Mouse (Mus musculus): Measurements from ENCODE around the gene Dlg4.

DNA sequence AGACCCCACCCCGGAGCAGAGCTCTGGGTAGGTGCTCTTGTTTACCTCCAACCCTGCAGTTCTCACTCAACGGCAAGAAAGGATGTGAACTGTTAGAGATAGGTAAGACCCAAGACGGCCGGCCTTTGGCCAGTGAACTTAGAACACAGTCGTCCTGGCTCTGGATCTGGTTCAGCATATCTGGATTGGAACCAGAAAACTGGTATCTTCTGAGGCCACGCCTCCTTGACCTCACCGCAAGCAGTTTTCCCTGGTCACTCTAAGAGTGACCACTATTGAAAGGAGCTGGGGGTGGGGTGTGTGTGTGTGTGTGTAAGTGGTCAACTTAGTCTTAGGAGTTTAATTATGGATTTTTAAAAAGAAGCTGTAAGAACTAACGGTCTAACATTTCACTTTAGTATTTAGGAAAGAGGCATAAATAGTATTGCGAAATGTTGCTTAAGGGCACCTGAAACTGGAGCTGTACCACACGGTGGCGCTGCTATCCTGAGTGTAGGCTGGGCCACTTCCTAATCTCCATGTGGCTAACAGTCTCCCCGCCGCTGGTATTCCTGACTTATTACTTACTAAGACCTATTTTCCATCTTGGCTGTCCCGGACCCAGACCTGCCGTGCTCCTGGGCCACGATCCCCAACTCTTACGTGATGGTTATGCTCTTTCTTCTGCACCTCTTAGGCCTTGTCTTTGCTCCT lies 57.8 kb downstream of the Dlg4 start:
- TF ChIP-seq CTCF (conservative IDR thresholded peaks at IDR 0.05; ENCODE audit: insufficient read depth, insufficient read length, low read depth, low read length), result peak; percentile 97
- no peak for TF ChIP-seq POLR2A (IDR thresholded peaks at IDR 0.05; ENCODE audit: low read depth, low read length)
